31 mouse cellular contexts compared by ENCODE assay signal in the genomic region with DNA sequence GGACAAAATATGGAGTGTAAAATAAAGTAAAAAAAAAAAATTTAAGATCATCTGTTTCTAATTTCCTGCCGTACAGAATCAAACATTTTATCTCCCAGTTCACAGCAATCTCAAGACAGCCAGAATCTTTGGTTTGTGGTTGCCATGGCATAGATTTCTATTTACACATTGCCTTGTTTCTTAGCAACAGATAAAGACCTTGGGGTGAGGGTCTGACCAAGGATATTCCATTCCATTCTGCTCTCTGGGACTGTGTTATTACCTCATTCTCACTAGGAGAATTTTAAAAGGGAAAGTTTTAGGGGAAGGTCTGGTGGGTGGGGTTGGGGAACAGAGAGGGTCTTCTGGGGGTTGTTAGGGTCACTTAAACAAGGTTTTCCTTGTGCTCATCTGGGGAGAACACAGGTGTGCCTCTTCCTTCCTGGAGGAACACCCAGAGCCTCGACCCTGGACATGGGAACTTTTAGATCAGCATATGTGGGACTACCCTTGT. TPM values are rescaled to one million over a fixed set of nuclear protein-coding genes. Genes with fewer than 3 reads are reported as not detected.
"Had no signal": no experiment of that assay in that cellular context is flagged by ENCODE, and none has a peak within 500 bp of the region (broad histone marks: within the 10 kb centered on the region; RNA-seq: fewer than 3 reads in every experiment).

Gene Tpte (plus strand): TSS at position 443 of the 493 bp plus-strand sequence.

- H3K9ac ChIP-seq: liver, embryonic 14.5 days; liver, postnatal 0 days; lung, embryonic 14.5 days; midbrain, embryonic 12.5 days; neural tube, embryonic 13.5 days had no signal

- H3K27ac ChIP-seq: liver, embryonic 14.5 days; macrophage; midbrain, embryonic 12.5 days; neural tube, embryonic 13.5 days had no signal

- H3K36me3 ChIP-seq: midbrain, embryonic 12.5 days; neural tube, embryonic 13.5 days had no signal

- H3K4me1 ChIP-seq: megakaryocyte, embryonic 14.5 days; midbrain, embryonic 12.5 days; neural tube, embryonic 13.5 days had no signal

- H3K4me3 ChIP-seq: megakaryocyte, embryonic 14.5 days; midbrain, embryonic 12.5 days; myocyte; neural tube, embryonic 13.5 days had no signal

- H3K4me2 ChIP-seq: liver, embryonic 11.5 days; lung, embryonic 14.5 days; midbrain, embryonic 12.5 days; neural tube, embryonic 13.5 days had no signal

- ATAC-seq: intestine, embryonic 16.5 days; liver, postnatal 0 days; lung, postnatal 0 days; midbrain, embryonic 16.5 days had no signal

- DNase-seq: kidney, adult 18-20 months; kidney, adult 9 months; kidney, postnatal 14 days; kidney, postnatal 4 days; layer of hippocampus, adult 9-11 months; liver, postnatal 0 days; lung, embryonic 14.5 days; retina, postnatal 1 day; right cerebral cortex, postnatal 25 days; thymus, postnatal 25 days had no signal

- H3K27me3 ChIP-seq: midbrain, embryonic 12.5 days; neural tube, embryonic 13.5 days had no signal

- H3K9me3 ChIP-seq: midbrain, embryonic 12.5 days; neural tube, embryonic 13.5 days had no signal

RNA-seq across cellular contexts. Expression of gene Tpte, which starts in this region (rescaled TPM):
- total RNA-seq: layer of hippocampus, adult 18-20 months; layer of hippocampus, postnatal 25 days; left cerebral cortex, adult 18-20 months; left cerebral cortex, postnatal 25 days; monocyte, adult 5-6 weeks; neutrophil, adult 5-6 weeks had no signal
- polyA plus RNA-seq: limb, embryonic 11.5 days; liver, embryonic 11.5 days; liver, embryonic 14.5 days; liver, postnatal 0 days; lung, embryonic 14.5 days; lung, postnatal 0 days; macrophage; midbrain, embryonic 12.5 days; midbrain, embryonic 16.5 days; myocyte; neural tube, embryonic 13.5 days; small intestine, adult 2 months; spleen, adult 2 months; stomach, embryonic 16.5 days; thymus, postnatal 0 days had no signal
